Mouse (Mus musculus) megakaryocyte, embryonic 14.5 days (primary cell): Measurements from ENCODE around the gene Kctd20. TPM values are rescaled to one million over a fixed set of nuclear protein-coding genes. Genes with fewer than 3 reads are reported as not detected.

Experiments
- H3K27me3 ChIP-seq: replicated peaks from 2 replicates; pipeline ENCODE3; 2012; ENCODE audit warnings: inconsistent platforms
- H3K36me3 ChIP-seq: replicated peaks from 2 replicates; pipeline ENCODE3; 2012; ENCODE audit warnings: low read length, inconsistent platforms, mixed read lengths
- H3K4me1 ChIP-seq: 2 replicates; pipeline ENCODE4 v1.6.1; 2012; ENCODE audit warnings: inconsistent platforms
- H3K4me3 ChIP-seq: replicated peaks from 2 replicates; pipeline ENCODE3; 2012; ENCODE audit warnings: moderate library complexity, mild to moderate bottlenecking, inconsistent platforms
- H3K9me3 ChIP-seq: 2 replicates; pipeline ENCODE4 v1.6.1; 2012; ENCODE audit warnings: inconsistent platforms
- FLI1 ChIP-seq: IDR thresholded peaks from 2 replicates; pipeline ENCODE4 v1.6.1; 2012; ENCODE audit warnings: low read length, inconsistent platforms, mixed read lengths
- GATA1 ChIP-seq: IDR thresholded peaks from 3 replicates; pipeline ENCODE4 v1.6.1; 2012; ENCODE audit warnings: mixed read lengths, low read length, inconsistent platforms, borderline replicate concordance
- polyA plus RNA-seq: library from polyadenylated mRNA; stranded (reverse); fragments of >175 nt; gene quantifications from 2 replicates; pipeline ENCODE4 v1.2.3, GENCODE M21; 2012; ENCODE audit warnings: low replicate concordance; ENCODE audit not compliant: insufficient read depth

Gene Kctd20
- polyA plus RNA-seq, 1 experiment: 27.8 TPM

- TF ChIP-seq GATA1: no peak
- TF ChIP-seq FLI1: no peak
- peaks cover 27% of the 10 kb centered on the region for H3K27me3 ChIP-seq
- peaks cover 3% of the 10 kb centered on the region for H3K4me1 ChIP-seq
- no peaks in the 10 kb centered on the region for H3K9me3 ChIP-seq
- H3K36me3 ChIP-seq: no peaks in the 10 kb centered on the region
- H3K4me3 ChIP-seq: peak within 1 kb of the TSS; percentile 14
Observed at GRCm38 (mm10) chr17:28915060-28915628, 36.6 kb upstream of the Kctd20 start, which contains the start of gene 4930539E08Rik. Gene 4930539E08Rik, minus strand, starts transcription at chr17:28915324.

- TF ChIP-seq GATA1 (no peak), FLI1 (no peak)
- H3K9me3 ChIP-seq: no peaks in the 10 kb centered on the region
- H3K4me1 ChIP-seq: peaks cover 8% of the 10 kb centered on the region
- H3K36me3 ChIP-seq: no peaks in the 10 kb centered on the region
- no peak overlapping the region for H3K4me3 ChIP-seq
- peaks cover 21% of the 10 kb centered on the region for H3K27me3 ChIP-seq
Observed at GRCm38 (mm10) chr17:28916520-28916919, 35.2 kb upstream of the Kctd20 start.

GRCm38 (mm10) chr17:28921086-28921485 lies 30.7 kb upstream of the Kctd20 start:
- TF ChIP-seq GATA1: no peak
- TF ChIP-seq FLI1: no peak
- Histone ChIP-seq H3K4me3 (no peak overlapping the region), H3K27me3 (peaks cover 8% of the 10 kb centered on the region), H3K9me3 (no peaks in the 10 kb centered on the region), H3K4me1 (peaks cover 23% of the 10 kb centered on the region), H3K36me3 (no peaks in the 10 kb centered on the region)

GRCm38 (mm10) chr17:28922096-28922495 lies 29.7 kb upstream of the Kctd20 start:
- Histone ChIP-seq H3K4me3 (peak overlapping the region; percentile 59), H3K9me3 (no peaks in the 10 kb centered on the region), H3K27me3 (peaks cover 6% of the 10 kb centered on the region), H3K4me1 (peaks cover 33% of the 10 kb centered on the region), H3K36me3 (no peaks in the 10 kb centered on the region)
- TF ChIP-seq GATA1 (no peak), FLI1 (no peak)

- peaks cover 6% of the 10 kb centered on the region for H3K27me3 ChIP-seq
- TF ChIP-seq FLI1 (no peak), GATA1 (no peak)
- H3K36me3 ChIP-seq: no peaks in the 10 kb centered on the region
- H3K9me3 ChIP-seq: no peaks in the 10 kb centered on the region
- H3K4me3 ChIP-seq: no peak overlapping the region
- H3K4me1 ChIP-seq: peaks cover 52% of the 10 kb centered on the region
Observed at GRCm38 (mm10) chr17:28924957-28925595, 26.7 kb upstream of the Kctd20 start.

GRCm38 (mm10) chr17:28926380-28926779 lies 25.4 kb upstream of the Kctd20 start:
- Histone ChIP-seq H3K27me3 (peaks cover 6% of the 10 kb centered on the region), H3K9me3 (no peaks in the 10 kb centered on the region), H3K4me1 (peaks cover 57% of the 10 kb centered on the region), H3K4me3 (peak overlapping the region; percentile 38), H3K36me3 (no peaks in the 10 kb centered on the region)
- TF ChIP-seq FLI1: no peak
- no peak for TF ChIP-seq GATA1

GRCm38 (mm10) chr17:28926866-28927635 lies 24.7 kb upstream of the Kctd20 start:
- peak overlapping the region; percentile 79 for H3K4me3 ChIP-seq
- H3K36me3 ChIP-seq: no peaks in the 10 kb centered on the region
- TF ChIP-seq GATA1: no peak
- no peaks in the 10 kb centered on the region for H3K9me3 ChIP-seq
- peaks cover 56% of the 10 kb centered on the region for H3K4me1 ChIP-seq
- H3K27me3 ChIP-seq: peaks cover 6% of the 10 kb centered on the region

GRCm38 (mm10) chr17:28928004-28928403 lies 23.7 kb upstream of the Kctd20 start:
- H3K4me1 ChIP-seq: peaks cover 48% of the 10 kb centered on the region
- TF ChIP-seq FLI1: no peak
- no peak for TF ChIP-seq GATA1
- no peaks in the 10 kb centered on the region for H3K9me3 ChIP-seq
- no peaks in the 10 kb centered on the region for H3K36me3 ChIP-seq
- no peak overlapping the region for H3K4me3 ChIP-seq
- H3K27me3 ChIP-seq: peaks cover 6% of the 10 kb centered on the region

- Histone ChIP-seq H3K27me3 (peaks cover 4% of the 10 kb centered on the region), H3K4me1 (peaks cover 48% of the 10 kb centered on the region)
- TF ChIP-seq GATA1 (no peak), FLI1 (no peak)
Observed at GRCm38 (mm10) chr17:28929369-28929768, 22.4 kb upstream of the Kctd20 start.

More at GRCm38 (mm10) chr17:28929369-28929768, 22.4 kb upstream of the Kctd20 start:
- Histone ChIP-seq H3K4me3 (no peak overlapping the region), H3K9me3 (no peaks in the 10 kb centered on the region), H3K36me3 (no peaks in the 10 kb centered on the region)
